Mouse (Mus musculus) heart, adult 2 months (tissue): ENCODE measurements around the gene Thap8. TPM values are rescaled to one million over a fixed set of nuclear protein-coding genes. Genes with fewer than 3 reads are reported as not detected.

Source experiments
- DNase-seq, 2 experiments: peaks; one replicate each; pipeline ENCODE4 v3.0.0; 2021
- H3K27ac ChIP-seq: fragments of 200-600 bp; 2 replicates; pipeline ENCODE4 v1.8.1; 2022
- H3K27me3 ChIP-seq: fragments of 200-500 bp; 2 replicates; pipeline ENCODE4 v1.6.1; 2012; ENCODE audit warnings: mild to moderate bottlenecking, low read length, inconsistent platforms, mixed read lengths; ENCODE audit not compliant: control insufficient read depth, insufficient read depth
- H3K36me3 ChIP-seq: fragments of 200-500 bp; 2 replicates; pipeline ENCODE4 v1.6.1; 2012; ENCODE audit warnings: low read length, inconsistent platforms; ENCODE audit not compliant: control insufficient read depth, insufficient read depth
- H3K4me1 ChIP-seq: fragments of 200-500 bp; 2 replicates; pipeline ENCODE4 v1.6.1; 2011; ENCODE audit warnings: low read length; ENCODE audit not compliant: control insufficient read depth, insufficient read depth
- H3K4me3 ChIP-seq: fragments of 200-600 bp; 2 replicates; pipeline ENCODE4 v1.8.1; 2022
- H3K79me2 ChIP-seq: fragments of 200-500 bp; replicated peaks from 2 replicates; pipeline ENCODE4 v1.6.1; 2012; ENCODE audit warnings: mild to moderate bottlenecking, inconsistent platforms, low read length, moderate library complexity, mixed read lengths; ENCODE audit not compliant: control insufficient read depth, insufficient read depth
- H3K9ac ChIP-seq: fragments of 200-500 bp; 2 replicates; pipeline ENCODE4 v1.6.1; 2012; ENCODE audit warnings: low read depth, mild to moderate bottlenecking, control low read depth, inconsistent platforms, low read length, mixed read lengths
- CTCF ChIP-seq: fragments of 200-600 bp; IDR thresholded peaks from 2 replicates; pipeline ENCODE4 v1.8.1; 2022; ENCODE audit warnings: antibody characterized with exemption, mild to moderate bottlenecking, moderate library complexity
- EP300 ChIP-seq: fragments of 200-500 bp; IDR thresholded peaks from 2 replicates; pipeline ENCODE4 v1.6.1; 2011; ENCODE audit warnings: low read depth, low read length, control low read depth; ENCODE audit not compliant: insufficient read depth
- POLR2A ChIP-seq: fragments of 200-500 bp; IDR thresholded peaks from 2 replicates; pipeline ENCODE4 v1.6.1; 2011; ENCODE audit warnings: mild to moderate bottlenecking, low read depth, low read length, control low read depth; ENCODE audit not compliant: insufficient read depth
- WGBS: fragments of 180-500 bp; shearing (Covaris S2); methylation state at CpG from one replicate; pipeline ENCODE4 v1.1.7; 2018; 5-methylcytosine and 5-hydroxymethylcytosine counted together
- intact Hi-C: fragments of 180-260 bp; cut with DNase I; formaldehyde crosslinking; loops from one replicate; pipeline ENCODE4 v1.15.1; 2025
- long read RNA-seq: library from polyadenylated mRNA; stranded (forward); transcript quantifications from one replicate; pipeline ENCODE4 v2.0.0, GENCODE M21; 2021
- polyA plus RNA-seq: library from polyadenylated mRNA; depleted of rRNA; stranded (reverse); fragments of >200 nt; gene quantifications from 2 replicates; pipeline ENCODE4 v1.2.3, GENCODE M21; 2012; rRNA removed
- total RNA-seq, 2 experiments: library from RNA; stranded (reverse); gene quantifications; 2 replicates each; pipeline ENCODE4 v1.2.3; 2021

Gene Thap8
- not detected for total RNA-seq
- 0.10 TPM in 1 of 2 replicates, not detected in the other for polyA plus RNA-seq
- long read RNA-seq, result 0 reads

- no peaks in the 10 kb centered on the region; the same call in 1 of the 2 replicates for H3K4me1 ChIP-seq
- H3K4me3 ChIP-seq, result peak within 1 kb of the TSS; percentile 90
- no peaks in the 10 kb centered on the region for H3K36me3 ChIP-seq
- TF ChIP-seq EP300 (no peak), CTCF (0 out of 2 replicates have a peak, but pooled peaks have one; percentile 2), POLR2A (peak; percentile 67; the same call in 1 of the 2 replicates)
- H3K27ac ChIP-seq, result peak within 1 kb of the TSS; percentile 91
- intact Hi-C loops, result loop anchor here (1.0 kb wide), 1 partner anchor 49 kb away; the partner anchor contains the start of gene Polr2i
- peak; percentile 91 to 93 for DNase-seq
- H3K9ac ChIP-seq, result peak within 1 kb of the TSS; percentile 36
- H3K79me2 ChIP-seq, result no peaks in the 10 kb centered on the region
- no peaks in the 10 kb centered on the region for H3K27me3 ChIP-seq
- WGBS, result under 1% methylated on average over 48 of the region's 49 CpGs
Observed at GRCm38 (mm10) chr7:30279951-30280669, at the start of gene Thap8, which contains the start of gene Wdr62. TSS of gene Thap8 (plus strand) at chr7:30280094. TSS of gene Wdr62 (minus strand) at chr7:30280419.

GRCm38 (mm10) chr7:30231328-30231668 is 48.6 kb upstream of the Thap8 start:
- no peaks in the 10 kb centered on the region for H3K79me2 ChIP-seq
- H3K4me3 ChIP-seq, result peak overlapping the region; percentile 82
- no peaks in the 10 kb centered on the region for H3K27me3 ChIP-seq
- H3K36me3 ChIP-seq, result no peaks in the 10 kb centered on the region
- H3K27ac ChIP-seq, result peak overlapping the region; percentile 66
- 0% methylated on average over 16 of the region's 16 CpGs for WGBS
- peak overlapping the region; percentile 56 for H3K9ac ChIP-seq
- no peaks in the 10 kb centered on the region for H3K4me1 ChIP-seq
- DNase-seq, result no peak
- intact Hi-C loops, result loop anchor here (1.0 kb wide), 1 partner anchor 49 kb away; the partner anchor contains the start of genes Thap8 and Wdr62
- TF ChIP-seq EP300 (no peak), POLR2A (no peak), CTCF (no peak)

- H3K4me1 ChIP-seq, result no peaks in the 10 kb centered on the region
- WGBS, result under 1% methylated on average over 67 of the region's 67 CpGs
- intact Hi-C loops, result loop anchor here (1.0 kb wide), 1 partner anchor 48 kb away; the partner anchor contains the start of genes Thap8 and Wdr62
- H3K4me3 ChIP-seq, result peak within 1 kb of the TSS; percentile 82
- H3K36me3 ChIP-seq, result no peaks in the 10 kb centered on the region
- TF ChIP-seq CTCF, result no peak
- TF ChIP-seq POLR2A, result peak; percentile 88
- 0 out of 2 replicates have a peak, but pooled peaks have one; percentile 29 for TF ChIP-seq EP300
- peak within 1 kb of the TSS; percentile 71 for H3K9ac ChIP-seq
- no peaks in the 10 kb centered on the region for H3K27me3 ChIP-seq
- peak within 1 kb of the TSS; percentile 90 for H3K27ac ChIP-seq
- no peaks in the 10 kb centered on the region for H3K79me2 ChIP-seq
- peak; percentile 97 to 99 for DNase-seq
Observed at GRCm38 (mm10) chr7:30231669-30232454, 48.0 kb upstream of the Thap8 start, which contains the start of the genes Polr2i and Tbcb. TSS of gene Polr2i (plus strand) at chr7:30231948. TSS of gene Tbcb (minus strand) at chr7:30232272.

GRCm38 (mm10) chr7:30232631-30233148 is 47.2 kb upstream of the Thap8 start:
- Histone ChIP-seq H3K36me3 (no peaks in the 10 kb centered on the region), H3K27me3 (no peaks in the 10 kb centered on the region), H3K4me1 (no peaks in the 10 kb centered on the region), H3K79me2 (no peaks in the 10 kb centered on the region), H3K27ac (peak overlapping the region; percentile 90), H3K9ac (peak overlapping the region; percentile 70), H3K4me3 (peak overlapping the region; percentile 82)
- intact Hi-C loops, result no loop called here
- WGBS, result 3% methylated on average over 24 of the region's 24 CpGs
- TF ChIP-seq EP300, result no peak
- TF ChIP-seq CTCF, result peak; percentile 53
- DNase-seq, result peak; percentile 41 to 45

- TF ChIP-seq EP300 (no peak), POLR2A (no peak), CTCF (no peak)
- no peaks in the 10 kb centered on the region for H3K27me3 ChIP-seq
- H3K9ac ChIP-seq, result no peak overlapping the region
- no peak overlapping the region for H3K4me3 ChIP-seq
- intact Hi-C loops, result no loop called here
- no peaks in the 10 kb centered on the region for H3K79me2 ChIP-seq
- no peak overlapping the region for H3K27ac ChIP-seq
- WGBS, result 87% methylated on average over 20 of the region's 20 CpGs
- no peaks in the 10 kb centered on the region for H3K36me3 ChIP-seq
- H3K4me1 ChIP-seq, result no peaks in the 10 kb centered on the region
- no peak for DNase-seq
Observed at GRCm38 (mm10) chr7:30233387-30233786, 46.5 kb upstream of the Thap8 start.
